Mouse (Mus musculus) hindbrain, embryonic 13.5 days (tissue): ENCODE results near the gene Emc1. TPM values are rescaled to one million over a fixed set of nuclear protein-coding genes. Genes with fewer than 3 reads are reported as not detected.
A peak's percentile ranks its signal among the peaks of the same experiment; 100 is the strongest.
"Not testable (repeated sequence)": the region's sequence is repeated elsewhere in the genome, so short reads cannot be mapped to it uniquely, and the experiment has no call there.

Experiments
- ATAC-seq: fragments of 200-750 bp; cut with Nextera tagmentation; 2 replicates; pipeline ENCODE4 v1.8.0; 2017; ENCODE audit warnings: moderate TSS enrichment; ENCODE audit not compliant: low FRiP score
- H3K27ac ChIP-seq: fragments of 300-500 bp; sonication (generic); 2 replicates; pipeline ENCODE4 v1.5.1; 2015; ENCODE audit warnings: inconsistent platforms, mild to moderate bottlenecking, moderate library complexity
- H3K27me3 ChIP-seq: fragments of 300-500 bp; sonication (generic); 2 replicates; pipeline ENCODE4 v1.6.1; 2015; ENCODE audit warnings: mild to moderate bottlenecking, inconsistent platforms
- H3K36me3 ChIP-seq: fragments of 300-500 bp; sonication (generic); 2 replicates; pipeline ENCODE4 v1.6.1; 2015; ENCODE audit warnings: mild to moderate bottlenecking, inconsistent platforms
- H3K4me1 ChIP-seq: fragments of 300-500 bp; sonication (generic); replicated peaks from 2 replicates; pipeline ENCODE4 v1.6.1; 2015; ENCODE audit warnings: inconsistent platforms
- H3K4me2 ChIP-seq: fragments of 300-500 bp; sonication (generic); 2 replicates; pipeline ENCODE4 v1.6.1; 2015; ENCODE audit warnings: inconsistent platforms, mild to moderate bottlenecking, moderate library complexity
- H3K4me3 ChIP-seq: fragments of 300-500 bp; sonication (generic); 2 replicates; pipeline ENCODE4 v1.5.1; 2015; ENCODE audit warnings: mild to moderate bottlenecking, inconsistent platforms
- H3K9ac ChIP-seq: fragments of 300-500 bp; sonication (generic); 2 replicates; pipeline ENCODE4 v1.6.1; 2015; ENCODE audit warnings: mild to moderate bottlenecking, inconsistent platforms
- H3K9me3 ChIP-seq: fragments of 300-500 bp; sonication (generic); 2 replicates; pipeline ENCODE4 v1.6.1; 2016; ENCODE audit warnings: inconsistent platforms
- WGBS: fragments of 180-500 bp; shearing (Covaris S2); methylation state at CpG from one replicate; pipeline ENCODE4 v1.1.7; 2015; 5-methylcytosine and 5-hydroxymethylcytosine counted together
- polyA plus RNA-seq: library from polyadenylated mRNA; unstranded; fragments of >200 nt; fragmentation: Nextera tagmentation; extraction: Ambion mirVana; gene quantifications from 2 replicates; pipeline ENCODE4 v1.2.1, GENCODE M21; 2015

The Emc1 gene
- polyA plus RNA-seq, 1 experiment from 2014 or later = 36.2 TPM

GRCm38 (mm10) chr4:139368038-139368437, 15.7 kb downstream of the Emc1 start:
- Histone ChIP-seq H3K4me1 (no peaks in the 10 kb centered on the region), H3K27ac (no peak overlapping the region), H3K9me3 (no peaks in the 10 kb centered on the region), H3K4me3 (no peak overlapping the region), H3K36me3 (peaks cover 97% of the 10 kb centered on the region), H3K4me2 (no peak overlapping the region), H3K9ac (no peak overlapping the region), H3K27me3 (no peaks in the 10 kb centered on the region)
- WGBS = 96% methylated on average over 5 of the region's 5 CpGs
- ATAC-seq = no peak

GRCm38 (mm10) chr4:139373130-139373529, 20.7 kb downstream of the Emc1 start:
- no peaks in the 10 kb centered on the region for H3K9me3 ChIP-seq
- peaks cover 93% of the 10 kb centered on the region for H3K36me3 ChIP-seq
- no peaks in the 10 kb centered on the region for H3K4me1 ChIP-seq
- H3K9ac ChIP-seq = no peak overlapping the region
- H3K4me2 ChIP-seq = no peak overlapping the region
- WGBS = 90% methylated on average over 4 of the region's 4 CpGs
- no peak overlapping the region for H3K4me3 ChIP-seq
- H3K27ac ChIP-seq = no peak overlapping the region
- no peaks in the 10 kb centered on the region for H3K27me3 ChIP-seq
- no peak for ATAC-seq

- Histone ChIP-seq H3K4me2 (no peak overlapping the region), H3K4me1 (no peaks in the 10 kb centered on the region), H3K9ac (no peak overlapping the region), H3K9me3 (no peaks in the 10 kb centered on the region), H3K4me3 (no peak overlapping the region), H3K36me3 (peaks cover 92% of the 10 kb centered on the region), H3K27ac (no peak overlapping the region), H3K27me3 (no peaks in the 10 kb centered on the region)
- ATAC-seq = no peak
- WGBS = 92% methylated on average over 10 of the region's 10 CpGs
Measured at GRCm38 (mm10) chr4:139373531-139373930, 21.1 kb downstream of the Emc1 start.

GRCm38 (mm10) chr4:139379719-139380118, 27.3 kb downstream of the Emc1 start:
- peak overlapping the region; percentile 88 for H3K4me3 ChIP-seq
- peak overlapping the region; percentile 95 for H3K4me2 ChIP-seq
- no peak for ATAC-seq
- H3K27me3 ChIP-seq = no peaks in the 10 kb centered on the region
- 19% methylated on average over 8 of the region's 8 CpGs for WGBS
- H3K4me1 ChIP-seq = peaks cover 32% of the 10 kb centered on the region
- H3K36me3 ChIP-seq = peaks cover 33% of the 10 kb centered on the region
- peak overlapping the region; percentile 83 for H3K9ac ChIP-seq
- no peaks in the 10 kb centered on the region for H3K9me3 ChIP-seq
- H3K27ac ChIP-seq = peak overlapping the region; percentile 84

- Histone ChIP-seq H3K4me2 (peak overlapping the region; percentile 96), H3K36me3 (peaks cover 28% of the 10 kb centered on the region), H3K4me3 (peak overlapping the region; percentile 88), H3K27me3 (no peaks in the 10 kb centered on the region), H3K9me3 (no peaks in the 10 kb centered on the region), H3K27ac (peak overlapping the region; percentile 90), H3K4me1 (peaks cover 32% of the 10 kb centered on the region), H3K9ac (peak overlapping the region; percentile 89)
- WGBS = 0% methylated on average over 50 of the region's 54 CpGs
- ATAC-seq = peak; percentile 96
Measured at GRCm38 (mm10) chr4:139380207-139380748, 27.9 kb downstream of the Emc1 start.

GRCm38 (mm10) chr4:139380775-139381451, 28.5 kb downstream of the Emc1 start:
- H3K27ac ChIP-seq = peak overlapping the region; percentile 90
- peak overlapping the region; percentile 88 for H3K4me3 ChIP-seq
- ATAC-seq = peak; percentile 84; the same call in 1 of the 2 replicates
- 5% methylated on average over 32 of the region's 44 CpGs for WGBS
- H3K9me3 ChIP-seq = no peaks in the 10 kb centered on the region
- H3K4me1 ChIP-seq = peaks cover 32% of the 10 kb centered on the region
- peak overlapping the region; percentile 89 for H3K9ac ChIP-seq
- H3K36me3 ChIP-seq = peaks cover 21% of the 10 kb centered on the region
- no peaks in the 10 kb centered on the region for H3K27me3 ChIP-seq
- H3K4me2 ChIP-seq = peak overlapping the region; percentile 96

- Histone ChIP-seq H3K4me1 (peaks cover 34% of the 10 kb centered on the region), H3K27me3 (no peaks in the 10 kb centered on the region), H3K27ac (no peak overlapping the region), H3K9ac (peak overlapping the region; percentile 89), H3K9me3 (no peaks in the 10 kb centered on the region), H3K36me3 (peaks cover 17% of the 10 kb centered on the region), H3K4me2 (peak overlapping the region; percentile 96), H3K4me3 (peak overlapping the region; percentile 88)
- 59% methylated on average over 4 of the region's 4 CpGs for WGBS
- no peak for ATAC-seq
Measured at GRCm38 (mm10) chr4:139381452-139381845, 29.1 kb downstream of the Emc1 start.

GRCm38 (mm10) chr4:139382231-139382630, 29.8 kb downstream of the Emc1 start:
- Histone ChIP-seq H3K27ac (no peak overlapping the region), H3K4me1 (peaks cover 37% of the 10 kb centered on the region), H3K36me3 (peaks cover 10% of the 10 kb centered on the region), H3K9me3 (no peaks in the 10 kb centered on the region), H3K27me3 (no peaks in the 10 kb centered on the region), H3K9ac (peak overlapping the region; percentile 35; the same call in 1 of the 2 replicates), H3K4me3 (peak overlapping the region; percentile 12; the same call in 1 of the 2 replicates), H3K4me2 (peak overlapping the region; percentile 96)
- ATAC-seq = no peak
- 84% methylated on average over 7 of the region's 7 CpGs for WGBS

GRCm38 (mm10) chr4:139385841-139386240, 33.5 kb downstream of the Emc1 start:
- not testable (repeated sequence) for H3K4me2 ChIP-seq, H3K4me3 ChIP-seq, H3K9ac ChIP-seq, H3K27ac ChIP-seq, H3K9me3 ChIP-seq, ATAC-seq, H3K27me3 ChIP-seq
- WGBS = 97% methylated on average over 5 of the region's 5 CpGs
- Histone ChIP-seq H3K36me3 (peaks cover 19% of the 10 kb centered on the region), H3K4me1 (peaks cover 29% of the 10 kb centered on the region)

- WGBS = 64% methylated on average over 6 of the region's 6 CpGs
- Histone ChIP-seq H3K9ac (no peak overlapping the region), H3K27me3 (no peaks in the 10 kb centered on the region), H3K9me3 (no peaks in the 10 kb centered on the region), H3K27ac (no peak overlapping the region), H3K4me3 (no peak overlapping the region), H3K4me1 (peaks cover 20% of the 10 kb centered on the region), H3K36me3 (peaks cover 30% of the 10 kb centered on the region), H3K4me2 (no peak overlapping the region)
- no peak for ATAC-seq
Measured at GRCm38 (mm10) chr4:139386869-139387319, 34.5 kb downstream of the Emc1 start.

GRCm38 (mm10) chr4:139389557-139389956, 37.2 kb downstream of the Emc1 start:
- Histone ChIP-seq H3K9ac (no peak overlapping the region), H3K4me1 (peaks cover 5% of the 10 kb centered on the region; the same call in 1 of the 2 replicates), H3K36me3 (peaks cover 54% of the 10 kb centered on the region), H3K9me3 (no peaks in the 10 kb centered on the region), H3K4me2 (no peak overlapping the region), H3K4me3 (no peak overlapping the region), H3K27ac (no peak overlapping the region), H3K27me3 (no peaks in the 10 kb centered on the region)
- 89% methylated on average over 4 of the region's 4 CpGs for WGBS
- ATAC-seq = no peak

- Histone ChIP-seq H3K9ac (no peak overlapping the region), H3K36me3 (peaks cover 95% of the 10 kb centered on the region), H3K9me3 (no peaks in the 10 kb centered on the region), H3K27me3 (no peaks in the 10 kb centered on the region), H3K4me3 (no peak overlapping the region), H3K27ac (no peak overlapping the region), H3K4me2 (no peak overlapping the region), H3K4me1 (no peaks in the 10 kb centered on the region)
- 78% methylated on average over 2 of the region's 2 CpGs for WGBS
- no peak for ATAC-seq
Measured at GRCm38 (mm10) chr4:139395431-139395830, 43.0 kb downstream of the Emc1 start.

GRCm38 (mm10) chr4:139400487-139400886, 48.1 kb downstream of the Emc1 start:
- H3K9ac ChIP-seq = no peak overlapping the region
- ATAC-seq = no peak
- H3K4me2 ChIP-seq = no peak overlapping the region
- 85% methylated on average over 5 of the region's 5 CpGs for WGBS
- no peak overlapping the region for H3K4me3 ChIP-seq
- H3K27ac ChIP-seq = no peak overlapping the region
- peaks cover 96% of the 10 kb centered on the region for H3K36me3 ChIP-seq
- H3K27me3 ChIP-seq = no peaks in the 10 kb centered on the region
- no peaks in the 10 kb centered on the region for H3K9me3 ChIP-seq
- no peaks in the 10 kb centered on the region for H3K4me1 ChIP-seq
